9 mouse cellular contexts compared by ENCODE assay signal in genomic region chr4:135823298-135823697, GRCm38 (mm10). TPM values are rescaled to one million over a fixed set of nuclear protein-coding genes. Genes with fewer than 3 reads are reported as not detected.
DNase-seq lines count a peak whose midpoint lies in the region; ATAC-seq and TF ChIP-seq lines count a peak whose summit lies in the region.
"Had no signal": no experiment of that assay in that cellular context is flagged by ENCODE, and none has a peak within 500 bp of the region (broad histone marks: within the 10 kb centered on the region; RNA-seq: fewer than 3 reads in every experiment).

No protein-coding gene starts in this region.

- no peak for TF ChIP-seq POLR2A in testis, adult 2 months (IDR thresholded peaks at IDR 0.05; ENCODE audit: control insufficient read depth, low read depth, low read length)

- H3K9ac ChIP-seq in heart, postnatal 0 days (replicated peaks; ENCODE audit: low read depth, low read length): no peak overlapping the region
- H3K9ac ChIP-seq: hindbrain, embryonic 15.5 days had no signal

- H3K4me3 ChIP-seq in heart, postnatal 0 days (ENCODE audit: low read depth, low read length): no peak overlapping the region
- H3K4me3 ChIP-seq in testis, adult 2 months (ENCODE audit: control insufficient read depth, low read depth, low read length): no peak overlapping the region
- H3K4me3 ChIP-seq: hindbrain, embryonic 15.5 days had no signal

- TF ChIP-seq CTCF in heart, postnatal 0 days (IDR thresholded peaks at IDR 0.05; ENCODE audit: low read depth): peak; percentile 66
- peak; percentile 10; the same call in 1 of the 2 replicates for TF ChIP-seq CTCF in testis, adult 2 months (IDR thresholded peaks at IDR 0.05; ENCODE audit: control insufficient read depth, insufficient read depth, insufficient replicate concordance, low read depth, low read length)

- DNase-seq in heart, postnatal 0 days (ENCODE audit: low spot score): peak; percentile 48
- DNase-seq in heart, postnatal 36 days: no peak
- DNase-seq in testis, postnatal 14 days (ENCODE audit: low spot score): no peak
- peak; percentile 71 to 75 for DNase-seq in kidney, postnatal 4 days
- DNase-seq in thymus, postnatal 4 days: peak; percentile 80
- DNase-seq in layer of hippocampus, adult 18-20 months (ENCODE audit: low spot score in 2 of 2): no peak
- no peak for DNase-seq in heart, adult 8-10 months (ENCODE audit: low spot score)

- H3K9me3 ChIP-seq in heart, postnatal 0 days (replicated peaks; ENCODE audit: control insufficient read depth, low read length): no peaks in the 10 kb centered on the region
- H3K9me3 ChIP-seq: hindbrain, embryonic 15.5 days had no signal

- no peak overlapping the region for H3K27ac ChIP-seq in heart, postnatal 0 days (ENCODE audit: low read depth)
- no peak overlapping the region for H3K27ac ChIP-seq in testis, adult 2 months (ENCODE audit: control insufficient read depth, insufficient read depth, low read depth, low read length)
- H3K27ac ChIP-seq: hindbrain, embryonic 15.5 days had no signal

- intact Hi-C loops in heart, postnatal 36 days (cut with DNase I): loop anchor here (5.0 kb wide), 1 partner anchor 54 kb away; no protein-coding TSS in a partner anchor

- peaks cover 3% of the 10 kb centered on the region; the same call in 1 of the 2 replicates for H3K4me1 ChIP-seq in heart, postnatal 0 days (ENCODE audit: control insufficient read depth, insufficient read depth)
- H3K4me1 ChIP-seq in testis, adult 2 months (ENCODE audit: control insufficient read depth, insufficient read depth, low read length): peaks cover 4% of the 10 kb centered on the region

- 72% methylated on average over 2 of the region's 2 CpGs for WGBS in heart, postnatal 0 days

- H3K27me3 ChIP-seq in heart, postnatal 0 days (ENCODE audit: control insufficient read depth, insufficient read depth, low read length): no peaks in the 10 kb centered on the region
- H3K27me3 ChIP-seq in testis, adult 2 months (ENCODE audit: control insufficient read depth, insufficient read depth, low read length): no peaks in the 10 kb centered on the region
- H3K27me3 ChIP-seq: hindbrain, embryonic 15.5 days had no signal

- TF ChIP-seq EP300 in heart, postnatal 0 days (IDR thresholded peaks at IDR 0.05; ENCODE audit: low read depth): no peak

- no peak for ATAC-seq in heart, postnatal 0 days (ENCODE audit: insufficient read depth, low read depth)

- H3K4me2 ChIP-seq in heart, postnatal 0 days (ENCODE audit: low read depth, low read length): no peak overlapping the region
- H3K4me2 ChIP-seq: hindbrain, embryonic 15.5 days had no signal

- no peaks in the 10 kb centered on the region for H3K36me3 ChIP-seq in heart, postnatal 0 days (replicated peaks; ENCODE audit: control insufficient read depth, insufficient read depth, low read length)
- H3K36me3 ChIP-seq in testis, adult 2 months (ENCODE audit: control insufficient read depth, insufficient read depth, low read length): no peaks in the 10 kb centered on the region
- H3K36me3 ChIP-seq: hindbrain, embryonic 15.5 days had no signal

RNA-seq across cellular contexts. Expression of gene Srsf10, which starts 32.2 kb away (rescaled TPM):
- 51.8 and 63.6 TPM in 2 replicates for total RNA-seq in heart, postnatal 0 days (2014; rRNA removed; ENCODE audit: low replicate concordance)
- polyA plus RNA-seq in heart, postnatal 0 days (2015; fragmentation: Nextera tagmentation; extraction: Ambion mirVana): 97.0 and 102 TPM in 2 replicates
- total RNA-seq in heart, postnatal 36 days (2021): 10 to 100 TPM; 37.1 to 45.6 TPM
- polyA plus RNA-seq in testis, adult 2 months (2012; rRNA removed): 72.8 and 76.8 TPM in 2 replicates
- total RNA-seq in layer of hippocampus, adult 18-20 months (2021): 10 to 100 TPM; 83.8 to 87.8 TPM
- total RNA-seq in heart, adult 8-10 months (2022): 10 to 100 TPM; 33.2 to 42.3 (median 37.9) TPM

RNA-seq across cellular contexts. Expression of gene Pnrc2, which starts 50.4 kb away (rescaled TPM):
- 78.7 and 80.8 TPM in 2 replicates for total RNA-seq in heart, postnatal 0 days (2014; rRNA removed; ENCODE audit: low replicate concordance)
- 107 and 111 TPM in 2 replicates for polyA plus RNA-seq in heart, postnatal 0 days (2015; fragmentation: Nextera tagmentation; extraction: Ambion mirVana)
- 10 to 100 TPM; 59.2 to 63.5 TPM for total RNA-seq in heart, postnatal 36 days (2021)
- polyA plus RNA-seq in testis, adult 2 months (2012; rRNA removed): 6.4 and 7.4 TPM in 2 replicates
- 10 to 100 TPM; 50.5 to 53.0 TPM for total RNA-seq in layer of hippocampus, adult 18-20 months (2021)
- total RNA-seq in heart, adult 8-10 months (2022): 10 to 100 TPM; 51.2 to 75.7 (median 66.5) TPM

Comparison
In these comparisons a context has a peak if more than half of its experiments do, and no peak if none do; other contexts are left out.
1. DNase-seq: peak in heart, postnatal 0 days (single experiment), kidney, postnatal 4 days (2 of 2) and thymus, postnatal 4 days (single experiment); none in heart, postnatal 36 days (0 of 2), testis, postnatal 14 days (single experiment), layer of hippocampus, adult 18-20 months (0 of 2) and heart, adult 8-10 months (single experiment).